Mouse (Mus musculus): Measurements from ENCODE around the gene Tgif2. TPM values are rescaled to one million over a fixed set of nuclear protein-coding genes. Genes with fewer than 3 reads are reported as not detected.

Gene Tgif2
- polyA plus RNA-seq, 1 experiment from 2014 or later, result 13.7 TPM

GRCm38 (mm10) chr2:156903367-156903766 lies 63.6 kb downstream of the Tgif2 start:
- Histone ChIP-seq H3K4me3 (ENCODE audit: low read depth, low read length) (no peak overlapping the region), H3K27ac (ENCODE audit: low read length) (no peak overlapping the region), H3K36me3 (ENCODE audit: insufficient read depth, low read length) (no peaks in the 10 kb centered on the region), H3K4me1 (ENCODE audit: insufficient read depth, low read depth, low read length) (no peaks in the 10 kb centered on the region), H3K4me2 (replicated peaks; ENCODE audit: low read depth, low read length) (no peak overlapping the region), H3K27me3 (replicated peaks; ENCODE audit: insufficient read depth, low read length) (no peaks in the 10 kb centered on the region), H3K9ac (replicated peaks; ENCODE audit: low read depth) (no peak overlapping the region), H3K9me3 (ENCODE audit: low read length) (no peaks in the 10 kb centered on the region)
- TF ChIP-seq EP300 (IDR thresholded peaks at IDR 0.05) (no peak), CTCF (IDR thresholded peaks at IDR 0.05) (peak; percentile 49)
- WGBS, result 27% methylated on average over 2 of the region's 2 CpGs
- no peak for ATAC-seq
- DNase-seq (ENCODE audit: low spot score), result no peak

Other genes starting within 250 kb of the Tgif2 start
- 70.3 and 74.0 TPM in 2 replicates for gene Dlgap4, start 226.3 kb upstream of the Tgif2 start, polyA plus RNA-seq (2015; fragmentation: Nextera tagmentation; extraction: Ambion mirVana)
- gene Myl9, start 64.6 kb upstream of the Tgif2 start, polyA plus RNA-seq (2015; fragmentation: Nextera tagmentation; extraction: Ambion mirVana), result 222 and 240 TPM in 2 replicates
- gene 4930518I15Rik, start 17.9 kb downstream of the Tgif2 start, polyA plus RNA-seq (2015; fragmentation: Nextera tagmentation; extraction: Ambion mirVana), result 4.1 and 5.5 TPM in 2 replicates
- gene Rab5if, start 23.1 kb downstream of the Tgif2 start, polyA plus RNA-seq (2015; fragmentation: Nextera tagmentation; extraction: Ambion mirVana), result 271 and 290 TPM in 2 replicates
- 0.49 and 0.65 TPM in 2 replicates for gene Sla2, start 47.2 kb downstream of the Tgif2 start, polyA plus RNA-seq (2015; fragmentation: Nextera tagmentation; extraction: Ambion mirVana)
- gene Ndrg3, start 152.0 kb downstream of the Tgif2 start, polyA plus RNA-seq (2015; fragmentation: Nextera tagmentation; extraction: Ambion mirVana), result 22.8 and 25.4 TPM in 2 replicates
- 7.2 and 9.5 TPM in 2 replicates for gene Dsn1, start 167.1 kb downstream of the Tgif2 start, polyA plus RNA-seq (2015; fragmentation: Nextera tagmentation; extraction: Ambion mirVana)
- 2.5 and 3.1 TPM in 2 replicates for gene Soga1, start 239.2 kb downstream of the Tgif2 start, polyA plus RNA-seq (2015; fragmentation: Nextera tagmentation; extraction: Ambion mirVana)
- not detected in 2 replicates for gene Tldc2, start 247.0 kb downstream of the Tgif2 start, polyA plus RNA-seq (2015; fragmentation: Nextera tagmentation; extraction: Ambion mirVana)

Data from lung, postnatal 0 days (tissue).